Mouse (Mus musculus) liver, embryonic 14 days (tissue): Measurements from ENCODE around the gene Col6a2. TPM values are rescaled to one million over a fixed set of nuclear protein-coding genes. Genes with fewer than 3 reads are reported as not detected.

Source experiments
- polyA plus RNA-seq: library from polyadenylated mRNA; depleted of rRNA; stranded (reverse); fragments of >200 nt; gene quantifications from 2 replicates; pipeline ENCODE4 v1.2.3, GENCODE M21; 2012; rRNA removed

Gene Col6a2
- 4.3 and 8.4 TPM in 2 replicates for polyA plus RNA-seq

DNA sequence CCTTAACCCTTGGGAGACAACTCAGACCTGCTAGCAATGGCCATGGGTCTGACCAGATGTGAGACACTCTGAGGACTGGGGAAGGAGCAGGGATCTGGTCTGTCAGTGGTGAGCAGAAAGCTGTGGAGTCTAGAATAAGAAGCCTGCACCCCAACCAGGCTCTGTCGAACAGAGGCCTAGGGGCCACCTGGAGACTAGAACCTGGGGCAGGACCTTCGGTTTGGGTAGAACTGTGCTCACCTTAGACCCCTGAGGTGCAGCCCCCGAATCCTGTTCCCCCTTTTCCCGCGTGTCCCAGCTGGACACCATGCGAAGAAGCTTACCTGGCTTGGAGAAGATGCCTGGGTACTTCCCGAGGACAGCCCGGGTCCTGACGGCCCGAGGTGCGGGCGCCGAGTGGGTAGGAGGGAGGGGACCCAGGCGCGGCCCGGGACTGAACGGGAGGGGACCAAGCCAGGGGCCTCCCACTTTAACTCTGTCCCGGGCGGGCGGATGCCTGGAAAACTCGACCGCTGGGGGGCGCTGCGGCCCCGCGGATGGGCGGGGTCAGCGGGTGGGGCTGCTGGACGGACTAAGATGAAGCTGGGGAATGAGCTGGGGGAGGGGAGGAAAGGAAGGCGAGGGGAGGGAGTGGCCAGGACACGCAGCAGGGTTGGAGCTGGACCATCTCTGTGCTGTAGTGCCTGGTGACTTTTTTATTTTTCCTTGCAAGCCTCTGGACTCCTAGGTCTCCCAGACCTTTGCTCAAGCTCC is at the start of gene Col6a2:
Gene Col6a2, minus strand, starts transcription at position 703 of the 753 bp plus-strand sequence.

DNA sequence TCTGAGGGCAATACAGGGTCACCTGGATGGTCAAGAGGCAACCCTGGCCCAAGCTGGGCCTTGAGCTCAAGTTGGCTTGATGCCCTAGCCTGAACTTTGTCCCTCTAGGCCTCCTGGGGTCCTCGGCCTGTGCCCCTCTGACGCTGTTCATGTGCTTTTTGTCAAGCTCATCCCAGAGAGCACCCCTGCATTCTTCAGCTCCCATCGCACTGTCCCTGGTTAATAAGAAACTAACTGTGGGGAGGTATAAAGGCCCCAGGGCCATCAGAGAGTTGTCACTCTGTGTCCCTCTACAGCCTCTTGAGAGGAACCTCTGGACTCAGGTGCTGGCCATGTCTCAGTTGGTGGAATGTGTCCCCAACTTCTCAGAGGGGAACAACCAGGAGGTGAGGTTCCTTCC is 48.1 kb downstream of the Col6a2 start, which contains the start of gene Ftcd:
Gene Ftcd, plus strand, starts transcription at position 275 of the 400 bp plus-strand sequence.

DNA sequence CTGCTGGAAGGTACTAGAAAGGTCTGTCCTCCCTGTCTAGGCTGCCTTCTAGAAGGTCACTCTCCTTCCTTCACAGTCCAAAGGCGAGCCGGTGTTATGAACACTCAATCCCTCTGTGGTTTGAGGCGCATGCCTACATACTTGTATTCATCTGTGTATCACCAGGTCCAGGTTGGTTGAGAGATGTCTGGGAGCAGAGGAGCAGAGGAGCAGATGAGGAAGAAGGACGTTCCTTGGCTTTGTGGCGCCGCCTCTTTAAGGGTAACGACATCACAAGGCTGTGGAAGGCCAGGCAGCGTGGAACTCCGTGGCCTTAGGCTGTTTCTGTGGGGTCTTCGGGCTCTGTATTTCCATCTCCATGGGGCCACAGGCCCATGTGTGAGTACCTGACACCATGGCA is 61.5 kb downstream of the Col6a2 start, which contains the start of gene Spatc1l:
Gene Spatc1l, plus strand, starts transcription at position 301 of the 400 bp plus-strand sequence.

Other genes starting within 250 kb of the Col6a2 start
- gene AC141477.1, start 183.2 kb downstream of the Col6a2 start, polyA plus RNA-seq: not detected in 2 replicates
- gene Pcnt, start 180.8 kb downstream of the Col6a2 start, polyA plus RNA-seq: 18.5 and 20.9 TPM in 2 replicates
- gene 2610028H24Rik, start 174.5 kb downstream of the Col6a2 start, polyA plus RNA-seq: not detected in 2 replicates
- gene Mcm3ap, start 154.7 kb downstream of the Col6a2 start, polyA plus RNA-seq: 11.1 and 12.2 TPM in 2 replicates
- gene Ybey, start 154.5 kb downstream of the Col6a2 start, polyA plus RNA-seq: 1.4 and 1.5 TPM in 2 replicates
- gene Lss, start 92.0 kb downstream of the Col6a2 start, polyA plus RNA-seq: 28.7 and 31.6 TPM in 2 replicates
- 0.05 and 0.08 TPM in 2 replicates for gene Spatc1l, start 61.4 kb downstream of the Col6a2 start, polyA plus RNA-seq
- 22.2 and 30.1 TPM in 2 replicates for gene Ftcd, start 48.0 kb downstream of the Col6a2 start, polyA plus RNA-seq
- gene Col6a1, start 102.5 kb upstream of the Col6a2 start, polyA plus RNA-seq: 4.5 and 8.8 TPM in 2 replicates